Mouse (Mus musculus): ENCODE data around the gene Kcnk6.
"Not testable (repeated sequence)": the region's sequence is repeated elsewhere in the genome, so short reads cannot be mapped to it uniquely, and the experiment has no call there.

Kcnk6 gene

DNA sequence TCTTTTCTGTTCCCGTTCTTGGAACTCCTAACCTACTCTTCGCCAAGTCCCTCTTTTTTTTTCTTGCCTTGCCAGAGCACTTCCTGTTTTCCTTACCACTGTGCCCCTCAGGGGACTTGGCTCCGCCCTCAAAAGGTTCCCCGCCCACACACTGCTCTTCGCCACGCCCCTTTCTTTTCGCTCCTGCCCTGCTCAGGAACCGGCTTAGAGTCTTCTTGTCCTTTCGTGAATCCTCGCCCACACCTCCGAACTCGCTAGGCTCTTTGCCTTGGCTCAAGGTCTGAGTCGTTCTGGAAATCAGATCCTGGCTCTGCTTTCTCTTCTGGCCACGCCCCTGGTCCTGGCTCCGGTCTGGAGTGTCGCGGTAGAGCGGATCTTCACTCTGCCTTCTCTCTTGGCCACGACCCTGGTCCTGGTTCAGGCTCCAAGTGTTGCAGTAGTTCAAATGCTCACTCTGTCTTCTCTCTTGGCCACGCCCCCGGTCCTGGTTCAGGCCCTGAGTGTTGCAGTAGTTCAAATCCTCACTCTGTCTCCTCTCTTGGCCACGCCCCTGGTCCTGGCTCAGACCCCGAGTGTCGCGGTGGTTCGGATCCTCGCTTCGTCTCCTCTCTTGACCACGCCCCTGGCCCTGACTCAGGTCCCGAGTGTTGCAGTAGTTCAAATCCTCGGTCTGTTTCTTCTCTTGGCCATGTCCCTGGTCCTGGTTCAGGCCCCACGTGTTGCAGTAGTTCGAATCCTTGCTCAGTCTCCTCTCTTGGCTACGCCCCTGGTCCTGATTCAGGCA lies 20.7 kb downstream of the Kcnk6 start:
- intact Hi-C loops (cut with DNase I) = no loop called here

DNA sequence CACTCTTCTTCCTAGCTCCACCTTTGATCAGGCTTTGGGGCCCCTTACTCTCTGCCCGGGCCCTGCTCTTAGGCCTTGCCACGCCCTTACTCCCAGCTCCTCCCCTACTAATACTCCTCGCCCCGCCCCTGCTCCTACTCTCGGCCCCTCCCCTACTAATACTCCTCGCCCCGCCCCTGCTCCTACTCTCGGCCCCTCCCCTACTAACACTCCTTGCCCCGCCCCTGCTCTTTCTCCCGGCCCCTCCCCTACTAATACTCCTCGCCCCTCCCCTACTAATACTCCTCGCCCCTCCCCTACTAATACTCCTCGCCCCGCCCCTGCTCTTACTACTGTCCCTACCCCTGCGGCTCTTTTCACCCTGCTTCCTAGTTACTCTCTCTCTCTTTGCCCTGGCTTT lies 21.3 kb downstream of the Kcnk6 start:
- intact Hi-C loops (cut with DNase I) = not testable (repeated sequence)

DNA sequence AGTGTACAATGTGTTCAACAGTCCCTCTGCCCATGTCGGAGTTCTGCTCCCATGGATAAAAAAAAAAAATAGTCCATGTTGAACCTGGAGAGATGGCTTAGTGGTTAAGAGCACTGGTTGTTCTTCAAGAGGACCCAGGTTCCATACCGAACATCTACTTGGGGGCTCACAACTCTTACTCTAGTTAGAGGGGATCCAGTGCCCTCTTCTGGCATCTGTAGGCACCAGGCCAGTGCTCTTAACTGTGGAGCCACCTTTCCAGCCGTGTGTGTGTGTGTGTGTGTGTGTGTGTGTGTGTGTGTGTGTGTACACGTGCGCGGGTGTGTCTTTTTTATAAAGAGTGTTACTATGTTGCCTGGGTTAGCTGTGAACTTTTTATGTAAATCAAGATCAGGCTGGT lies 29.7 kb downstream of the Kcnk6 start:
- intact Hi-C loops (cut with DNase I) = no loop called here

DNA sequence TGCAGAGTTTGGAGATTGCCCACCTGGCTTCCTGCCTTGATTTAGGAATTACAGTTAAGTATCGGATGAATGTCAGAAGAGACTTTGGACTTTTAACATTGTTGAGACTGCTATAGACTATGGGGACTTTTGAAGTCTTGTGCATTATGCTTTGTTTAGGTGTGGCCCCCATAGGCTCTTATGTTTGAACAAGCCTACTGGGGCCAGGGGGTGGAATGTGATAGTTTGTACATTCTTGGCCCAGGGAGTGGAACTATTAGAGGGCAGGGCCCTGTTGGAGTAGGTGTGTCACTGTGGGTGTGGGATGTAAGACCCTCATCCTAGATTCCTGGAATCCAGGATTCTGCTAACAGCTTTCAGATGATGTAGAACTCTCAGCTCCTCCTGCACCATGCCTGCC lies 38.1 kb downstream of the Kcnk6 start:
- intact Hi-C loops (cut with DNase I) = loop anchor here (10.0 kb wide), 1 partner anchor 521 kb away; no protein-coding TSS in a partner anchor

DNA sequence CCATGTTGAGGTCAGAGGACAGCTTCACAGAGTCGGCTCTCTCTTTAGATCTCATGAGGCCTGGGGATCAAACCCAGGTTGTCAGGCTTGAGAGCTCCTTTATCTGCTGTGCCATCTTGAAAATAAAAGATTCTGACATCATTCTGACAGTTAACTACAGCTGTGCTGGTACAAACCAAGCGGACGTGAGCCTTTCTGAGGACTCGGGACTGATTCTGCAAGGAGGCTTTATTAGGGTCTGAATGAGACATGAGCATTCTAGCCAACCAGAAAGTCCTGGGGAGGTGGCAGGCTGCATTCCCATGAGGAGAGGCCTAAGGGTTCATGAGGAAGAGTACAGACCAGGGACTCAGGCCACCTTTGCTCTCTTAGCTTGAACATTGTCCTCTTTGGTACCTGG lies 51.0 kb downstream of the Kcnk6 start:
- intact Hi-C loops (cut with DNase I) = loop anchor here (5.0 kb wide), 2 partner anchors 66 to 116 kb away; partner anchors contain the start of gene 2200002D01Rik

DNA sequence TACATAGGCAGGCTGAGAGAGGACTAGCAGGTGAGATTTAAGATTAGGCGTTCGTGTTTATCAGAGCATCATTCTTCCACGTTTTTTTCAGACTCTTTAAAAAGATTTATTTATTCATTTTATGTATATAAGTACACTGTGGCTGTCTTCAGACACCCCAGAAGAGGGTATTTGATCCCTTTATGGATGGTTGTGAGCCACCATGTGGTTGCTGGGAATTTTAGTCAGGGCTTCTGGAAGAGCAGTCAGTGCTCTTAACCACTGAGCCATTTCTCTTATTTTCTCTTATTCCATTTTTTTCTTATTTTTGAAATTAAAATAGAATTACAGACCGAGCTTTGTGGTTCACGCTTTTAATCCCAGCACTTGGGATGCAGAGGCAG lies 51.5 kb downstream of the Kcnk6 start:
- intact Hi-C loops (cut with DNase I) = loop anchor here (5.0 kb wide), 2 partner anchors 66 to 116 kb away; partner anchors contain the start of gene 2200002D01Rik

DNA sequence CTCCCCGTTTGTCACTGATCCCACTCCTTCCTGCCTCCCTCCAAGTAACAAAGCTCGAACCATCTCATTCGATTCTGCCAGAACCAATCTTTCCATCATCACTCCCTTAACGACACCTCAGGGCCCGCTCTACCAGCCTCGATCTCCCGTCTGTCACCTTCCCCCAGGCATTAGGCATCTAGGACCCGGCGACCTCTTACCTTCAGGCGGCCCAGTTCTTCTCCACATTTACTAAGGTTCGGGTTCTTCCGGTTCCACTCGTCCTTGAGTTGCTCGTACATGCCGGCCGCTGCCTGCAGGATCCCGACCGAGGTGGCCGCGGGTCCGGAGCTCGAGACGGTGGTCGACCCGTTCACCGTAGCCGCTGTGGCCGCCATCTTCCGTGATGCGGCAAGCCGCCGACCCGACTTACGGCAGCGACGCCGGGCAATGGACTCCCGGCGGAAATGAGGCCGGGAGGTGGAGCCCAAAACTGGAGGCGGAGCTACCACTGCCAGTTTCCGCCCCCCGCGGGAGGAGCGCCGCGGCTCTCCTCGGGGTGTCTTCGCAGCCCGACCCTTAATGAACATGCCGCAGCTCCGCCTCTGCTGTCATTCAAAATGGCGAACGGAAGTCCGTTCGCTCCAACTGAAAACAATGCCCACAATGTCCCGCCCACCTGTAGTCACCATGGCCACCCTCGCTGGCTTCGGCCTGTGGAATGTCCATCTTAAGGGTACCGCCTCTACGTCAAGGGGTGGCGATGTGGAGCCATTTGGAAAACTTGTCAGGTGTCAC lies 52.0 kb downstream of the Kcnk6 start, which contains the start of gene Psmd8:
Gene Psmd8, minus strand, starts transcription at position 625 of the 777 bp plus-strand sequence.
- intact Hi-C loops (cut with DNase I) = loop anchor here (5.0 kb wide), 2 partner anchors 67 to 117 kb away; partner anchors contain the start of gene 2200002D01Rik

DNA sequence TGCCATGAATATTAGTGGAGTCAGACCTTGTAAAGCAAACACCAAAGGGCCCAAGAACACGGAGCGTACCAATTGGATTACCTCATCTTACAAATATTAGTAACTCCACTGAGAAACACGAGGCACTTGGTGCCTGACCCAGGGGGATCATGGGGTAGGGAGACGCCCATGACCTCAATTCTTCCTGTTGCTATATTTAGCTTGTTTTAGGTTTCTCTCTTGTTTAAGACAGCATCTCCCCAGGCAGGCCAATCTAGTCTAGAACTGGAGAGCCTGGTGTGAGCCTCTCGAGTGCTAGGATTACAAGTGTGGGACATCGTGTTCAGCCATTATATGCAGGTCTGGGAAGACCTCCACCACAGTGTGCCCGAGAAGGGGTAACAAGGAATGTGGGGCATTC lies 53.0 kb downstream of the Kcnk6 start:
- intact Hi-C loops (cut with DNase I) = no loop called here

DNA sequence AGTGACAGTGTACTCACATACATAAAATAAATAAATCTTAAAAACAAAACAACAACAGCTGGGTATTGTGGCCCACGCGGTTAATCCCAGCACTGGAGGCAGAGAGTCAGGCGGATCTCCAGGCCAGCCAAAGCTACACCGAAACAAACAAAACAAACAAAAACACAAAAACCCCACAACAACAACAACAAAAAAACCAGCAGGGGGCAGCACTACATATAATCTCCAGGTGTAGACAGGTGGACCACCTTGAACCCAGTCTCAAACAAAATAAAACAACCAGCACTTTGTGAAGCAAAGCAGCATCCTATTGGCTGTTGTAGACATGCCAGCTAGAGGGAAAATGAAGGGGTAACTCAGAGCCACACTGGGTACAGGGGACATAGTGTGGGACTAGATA lies 54.2 kb downstream of the Kcnk6 start:
- intact Hi-C loops (cut with DNase I) = no loop called here

DNA sequence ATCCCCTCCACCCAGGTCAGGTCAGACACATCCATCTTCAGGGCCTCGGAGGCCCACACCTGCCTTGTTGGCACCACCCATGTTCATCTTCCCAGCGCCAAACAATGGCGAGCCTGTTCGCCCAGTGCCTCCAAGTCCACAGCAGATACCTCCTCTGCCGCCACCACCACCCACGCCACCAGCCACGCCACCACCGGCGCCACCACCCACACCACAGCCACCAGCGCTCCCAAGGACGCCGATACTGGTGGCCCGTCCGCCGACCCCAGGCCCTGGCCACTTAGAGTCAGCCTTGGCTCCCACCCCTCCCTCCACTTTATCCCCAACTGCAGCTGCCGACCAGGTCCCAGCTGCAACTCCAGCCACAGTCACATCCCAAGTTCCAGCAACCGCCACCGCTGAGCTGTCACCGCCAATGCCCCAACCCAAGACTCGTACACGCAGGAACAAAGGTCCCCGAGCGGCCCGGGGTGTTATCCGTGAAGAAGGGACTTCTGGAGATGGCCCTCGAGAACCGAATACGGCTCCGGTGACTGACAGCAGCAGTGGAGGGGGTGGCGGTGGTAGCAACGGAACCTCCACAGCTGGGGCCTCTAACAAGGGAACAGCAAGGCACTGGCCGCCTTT lies 59.8 kb downstream of the Kcnk6 start:
- intact Hi-C loops (cut with DNase I) = no loop called here

Data from adrenal gland (tissue).